Mouse (Mus musculus) 3134 (cell line): ENCODE results near the gene 1700016H13Rik.

Experiments
- DNase-seq: peaks from one replicate; pipeline ENCODE4 v3.0.0-alpha.2; 2011; ENCODE audit warnings: low spot score; ENCODE audit not compliant: insufficient read length; ENCODE audit errors: extremely low read depth

The 1700016H13Rik gene

GRCm38 (mm10) chr5:103610856-103611472, 44.8 kb downstream of the 1700016H13Rik start:
- no peak for DNase-seq

- no peak for DNase-seq
These were observed 45.7 kb downstream of the 1700016H13Rik start for GRCm38 (mm10) chr5:103610148-103610547.

- DNase-seq = no peak
These were observed 50.1 kb downstream of the 1700016H13Rik start for GRCm38 (mm10) chr5:103605707-103606106.

DNA sequence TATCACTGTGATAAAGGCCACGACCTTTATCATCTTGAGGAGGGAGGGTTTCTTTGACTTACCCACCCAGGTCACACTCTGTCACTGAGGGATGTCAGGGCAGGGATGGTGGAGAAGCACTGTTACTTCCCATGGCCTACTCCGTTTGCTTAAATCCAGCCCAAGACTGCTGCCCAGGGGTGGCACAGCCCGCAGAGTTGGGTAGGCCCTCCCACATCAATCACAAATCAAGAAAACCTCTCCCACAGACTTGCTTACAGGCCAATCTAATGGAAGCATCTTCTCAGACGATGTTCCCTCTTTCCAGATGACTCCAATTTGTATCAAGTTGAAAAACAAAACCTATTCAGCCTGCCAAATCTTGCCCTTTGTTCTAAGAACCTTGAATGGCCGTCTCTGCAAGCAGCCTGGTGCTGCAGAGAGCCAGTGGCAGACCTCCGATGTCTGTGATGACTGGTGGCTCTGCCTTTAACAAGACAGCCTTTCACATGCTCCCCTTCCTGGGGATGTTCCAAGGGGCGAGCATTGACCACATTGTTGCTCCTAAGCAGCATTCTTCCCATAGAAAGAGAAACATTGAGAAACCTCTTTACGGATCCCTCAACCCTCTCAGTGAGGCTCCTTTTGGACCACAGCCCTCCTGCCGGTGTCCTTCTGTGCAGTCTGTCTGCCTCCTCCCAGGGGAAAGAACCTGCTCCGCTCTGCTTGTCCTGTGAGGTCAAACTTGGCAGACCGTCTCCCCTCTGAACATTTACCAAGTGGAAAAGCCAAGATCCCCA, 52.5 kb downstream of the 1700016H13Rik start:
- no peak for DNase-seq

DNA sequence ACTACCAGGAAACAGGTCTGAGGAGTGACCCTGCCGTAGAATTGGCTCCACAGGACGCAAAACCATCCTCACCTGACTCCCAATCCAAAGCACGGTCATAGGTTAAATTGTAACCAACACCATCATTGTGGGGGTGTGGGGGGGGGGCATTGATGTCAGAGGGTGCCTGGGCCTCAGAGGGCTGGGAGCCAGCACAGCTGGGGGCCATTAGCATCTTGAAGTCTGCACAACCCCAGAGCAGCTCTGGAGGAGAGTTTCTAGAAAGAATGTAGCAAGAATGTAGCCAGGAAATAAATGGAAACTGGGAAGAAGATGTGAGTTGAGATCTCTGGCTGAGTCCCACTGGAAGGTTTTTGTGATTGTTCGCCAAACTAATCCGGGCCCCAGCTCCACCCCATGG, 56.9 kb downstream of the 1700016H13Rik start:
- no peak for DNase-seq

DNA sequence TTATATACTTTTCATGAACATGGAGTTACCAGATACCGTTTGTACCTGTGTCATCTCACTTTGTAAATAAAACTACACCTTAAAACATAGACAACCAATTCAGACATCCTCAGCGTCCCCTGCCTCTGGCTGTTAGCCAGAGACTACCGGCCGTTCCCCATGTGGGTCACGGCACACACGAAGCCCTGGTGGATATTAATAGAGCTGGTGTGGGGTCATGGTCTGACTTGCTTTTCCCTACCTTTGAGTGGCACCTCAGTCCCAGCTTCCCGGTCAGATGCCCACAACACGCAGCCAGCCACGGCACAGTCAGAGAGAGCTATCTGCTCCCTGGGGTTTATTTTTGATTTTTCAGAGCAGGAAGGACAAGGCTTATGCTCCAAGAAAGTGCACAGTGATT, 57.5 kb downstream of the 1700016H13Rik start:
- DNase-seq = no peak
